Mouse (Mus musculus) heart, adult 11 months (tissue): ENCODE measurements at regions not wholly inside any gene's neighbourhood (a gene's known extent, or its start where the extent isn't known, plus 50 kb on each side); places are given as distances from the start of the nearest gene placed in this dataset.

Experiments
- DNase-seq: peaks from one replicate; pipeline ENCODE4 v3.0.0; 2022

- DNase-seq: no peak
Observed at GRCm38 (mm10) chr11:90783537-90783936, 95.4 kb upstream of the Tom1l1 start.

- no peak for DNase-seq
Observed at GRCm38 (mm10) chr11:90782975-90783374, 94.8 kb upstream of the Tom1l1 start.

GRCm38 (mm10) chr11:90775752-90776151 is 87.6 kb upstream of the Tom1l1 start:
- no peak for DNase-seq

GRCm38 (mm10) chr11:90755981-90756380 is 67.8 kb upstream of the Tom1l1 start:
- DNase-seq: no peak

GRCm38 (mm10) chr11:90748448-90748847 is 60.3 kb upstream of the Tom1l1 start:
- DNase-seq: no peak

- DNase-seq: no peak
Observed at GRCm38 (mm10) chr11:90741952-90742617, 53.9 kb upstream of the Tom1l1 start.

- DNase-seq: no peak
Observed at GRCm38 (mm10) chr11:90739501-90739900, 51.3 kb upstream of the Tom1l1 start.

GRCm38 (mm10) chr11:90738741-90739140 is 50.6 kb upstream of the Tom1l1 start:
- no peak for DNase-seq
